Comparison of ENCODE assay signal across 33 mouse cellular contexts in the genomic region with DNA sequence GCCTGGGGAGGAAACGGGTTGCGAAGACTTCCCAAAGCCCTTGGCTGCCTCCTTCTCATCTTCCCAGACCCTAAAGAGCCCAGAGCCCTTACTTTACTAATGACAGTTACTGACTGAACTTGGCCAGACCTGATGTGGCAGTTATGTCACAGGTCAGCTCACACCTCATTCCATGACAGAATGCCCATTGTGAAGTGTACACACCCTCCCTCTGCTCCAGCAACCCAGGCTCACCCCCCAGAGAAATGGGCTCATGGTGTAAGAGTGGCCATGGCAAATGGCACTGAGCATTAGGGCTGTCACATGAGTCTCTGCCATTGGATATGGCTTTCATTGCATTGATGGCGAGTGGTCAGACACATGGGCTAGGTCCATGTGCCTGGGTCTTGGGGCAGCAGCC. TPM values are rescaled to one million over a fixed set of nuclear protein-coding genes. Genes with fewer than 3 reads are reported as not detected.
"Had no signal": no experiment of that assay in that cellular context is flagged by ENCODE, and none has a peak within 500 bp of the region (broad histone marks: within the 10 kb centered on the region; RNA-seq: fewer than 3 reads in every experiment).

A gene (minus strand): TSS at position 101 of the 400 bp plus-strand sequence.

- DNase-seq: cerebellum, adult 8-10 months; cerebellum, adult 9-10 months; cerebellum, adult 9-11 months; cerebellum, postnatal 10 days; cerebellum, postnatal 14 days; cerebellum, postnatal 25 days; cerebellum, postnatal 36 days; embryo, embryonic 11 days; forebrain, postnatal 0 days; gastrocnemius, adult 2 months; gastrocnemius, postnatal 10 days; gastrocnemius, postnatal 14 days; gastrocnemius, postnatal 25 days; gastrocnemius, postnatal 36 days; heart, adult 11 months; heart, adult 18-20 months; heart, adult 2 months had no signal

- H3K36me3 ChIP-seq: embryonic facial prominence, embryonic 10.5 days; embryonic facial prominence, embryonic 12.5 days; embryonic facial prominence, embryonic 13.5 days; embryonic facial prominence, embryonic 15.5 days; forebrain, embryonic 10.5 days; forebrain, embryonic 12.5 days; forebrain, embryonic 15.5 days had no signal

- H3K4me1 ChIP-seq: embryonic facial prominence, embryonic 10.5 days; embryonic facial prominence, embryonic 12.5 days; embryonic facial prominence, embryonic 13.5 days; embryonic facial prominence, embryonic 15.5 days; forebrain, embryonic 10.5 days; forebrain, embryonic 12.5 days; forebrain, embryonic 13.5 days; forebrain, embryonic 15.5 days had no signal

- H3K4me3 ChIP-seq: embryonic facial prominence, embryonic 10.5 days; embryonic facial prominence, embryonic 12.5 days; embryonic facial prominence, embryonic 13.5 days; embryonic facial prominence, embryonic 15.5 days; erythroblast, embryonic 14.5 days; forebrain, embryonic 10.5 days; forebrain, embryonic 12.5 days; forebrain, embryonic 13.5 days; forebrain, embryonic 15.5 days; gastrocnemius, adult 2 months; heart, adult 2 months had no signal

- H3K27me3 ChIP-seq: embryonic facial prominence, embryonic 12.5 days; embryonic facial prominence, embryonic 13.5 days; embryonic facial prominence, embryonic 15.5 days; forebrain, embryonic 12.5 days; forebrain, embryonic 13.5 days; forebrain, embryonic 15.5 days had no signal

- H3K27ac ChIP-seq: embryonic facial prominence, embryonic 10.5 days; embryonic facial prominence, embryonic 12.5 days; embryonic facial prominence, embryonic 13.5 days; embryonic facial prominence, embryonic 15.5 days; forebrain, embryonic 10.5 days; forebrain, embryonic 12.5 days; forebrain, embryonic 13.5 days; forebrain, embryonic 15.5 days; gastrocnemius, adult 2 months; heart, adult 2 months had no signal

RNA-seq across cellular contexts. Expression of the gene that starts here (rescaled TPM):
- polyA plus RNA-seq: cortical plate, adult 2 months; embryonic facial prominence, embryonic 10.5 days; embryonic facial prominence, embryonic 11.5 days; embryonic facial prominence, embryonic 12.5 days; embryonic facial prominence, embryonic 13.5 days; embryonic facial prominence, embryonic 14.5 days; embryonic facial prominence, embryonic 15.5 days; erythroblast, embryonic 14.5 days; forebrain, embryonic 10.5 days; forebrain, embryonic 11.5 days; forebrain, embryonic 12.5 days; forebrain, embryonic 13.5 days; forebrain, embryonic 14.5 days; forebrain, embryonic 15.5 days; forebrain, embryonic 16.5 days; forebrain, postnatal 0 days; frontal cortex, adult 2 months; heart, adult 2 months had no signal
